Mouse (Mus musculus): ENCODE measurements around the gene Cbarp. TPM values are rescaled to one million over a fixed set of nuclear protein-coding genes. Genes with fewer than 3 reads are reported as not detected.

The Cbarp gene
- polyA plus RNA-seq, 1 experiment, result 3.8 TPM

DNA sequence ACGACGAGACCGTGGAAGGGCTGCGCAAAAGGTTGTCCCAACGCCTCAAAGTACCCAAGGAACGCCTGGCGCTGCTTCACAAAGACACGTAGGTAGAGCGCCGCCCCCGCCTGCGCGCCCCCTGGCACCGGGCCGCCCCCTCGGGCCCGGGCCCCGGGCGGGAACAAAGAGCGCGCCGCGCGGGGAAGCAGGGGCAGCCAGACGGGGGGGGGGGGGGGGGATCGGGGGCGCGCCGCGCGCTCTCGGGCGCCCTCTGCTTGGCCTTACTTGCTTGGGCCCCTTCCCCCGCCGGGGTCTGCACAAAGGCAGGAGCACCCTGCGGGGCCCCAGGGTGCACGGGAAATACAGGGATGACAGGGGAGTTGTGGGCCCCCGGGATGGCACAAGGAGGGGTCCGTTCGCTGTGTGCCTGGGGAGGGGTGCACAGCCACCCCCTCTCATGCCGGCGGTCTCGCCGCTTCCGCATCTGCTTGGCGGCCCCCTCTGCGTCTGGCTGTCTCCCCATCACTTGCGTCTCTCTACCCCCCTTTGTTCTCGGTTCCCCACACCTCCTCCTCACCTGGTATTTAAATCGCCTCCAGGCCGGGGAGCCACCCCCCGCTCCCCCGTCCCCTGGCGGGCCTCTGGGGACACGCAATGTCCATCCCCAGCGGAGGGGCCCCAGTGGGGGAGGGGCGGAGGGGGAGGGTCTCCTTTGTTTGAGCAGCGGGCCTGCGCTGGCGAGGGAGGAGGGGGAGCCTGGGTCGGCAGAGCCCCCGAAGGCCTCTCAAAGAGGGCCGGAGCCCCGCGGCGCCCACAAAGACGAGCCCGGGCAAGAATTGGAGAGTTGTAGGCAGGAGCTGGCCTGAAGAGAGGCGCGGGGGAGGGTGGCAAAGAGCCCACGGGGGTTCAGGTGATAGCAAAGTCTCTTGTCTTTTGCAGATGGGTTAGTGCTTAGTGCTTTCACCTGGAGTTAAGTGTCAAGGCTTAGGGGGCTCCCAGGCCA is 9.9 kb upstream of the Cbarp start:
- Histone ChIP-seq H3K4me3 (ENCODE audit: control insufficient read depth, low read depth, low read length) (peak overlapping the region; percentile 90), H3K36me3 (ENCODE audit: control insufficient read depth, insufficient read depth, low read length) (no peaks in the 10 kb centered on the region; the same call in 1 of the 2 replicates), H3K4me1 (ENCODE audit: control insufficient read depth, insufficient read depth, low read length) (peaks cover 44% of the 10 kb centered on the region), H3K27me3 (ENCODE audit: control insufficient read depth, insufficient read depth, low read length) (no peaks in the 10 kb centered on the region), H3K27ac (ENCODE audit: control insufficient read depth, insufficient read depth, low read depth, low read length) (peak overlapping the region; percentile 78)
- TF ChIP-seq POLR2A (IDR thresholded peaks at IDR 0.05; ENCODE audit: control insufficient read depth, low read depth, low read length) (no peak), CTCF (IDR thresholded peaks at IDR 0.05; ENCODE audit: control insufficient read depth, insufficient read depth, insufficient replicate concordance, low read depth, low read length) (no peak)

DNA sequence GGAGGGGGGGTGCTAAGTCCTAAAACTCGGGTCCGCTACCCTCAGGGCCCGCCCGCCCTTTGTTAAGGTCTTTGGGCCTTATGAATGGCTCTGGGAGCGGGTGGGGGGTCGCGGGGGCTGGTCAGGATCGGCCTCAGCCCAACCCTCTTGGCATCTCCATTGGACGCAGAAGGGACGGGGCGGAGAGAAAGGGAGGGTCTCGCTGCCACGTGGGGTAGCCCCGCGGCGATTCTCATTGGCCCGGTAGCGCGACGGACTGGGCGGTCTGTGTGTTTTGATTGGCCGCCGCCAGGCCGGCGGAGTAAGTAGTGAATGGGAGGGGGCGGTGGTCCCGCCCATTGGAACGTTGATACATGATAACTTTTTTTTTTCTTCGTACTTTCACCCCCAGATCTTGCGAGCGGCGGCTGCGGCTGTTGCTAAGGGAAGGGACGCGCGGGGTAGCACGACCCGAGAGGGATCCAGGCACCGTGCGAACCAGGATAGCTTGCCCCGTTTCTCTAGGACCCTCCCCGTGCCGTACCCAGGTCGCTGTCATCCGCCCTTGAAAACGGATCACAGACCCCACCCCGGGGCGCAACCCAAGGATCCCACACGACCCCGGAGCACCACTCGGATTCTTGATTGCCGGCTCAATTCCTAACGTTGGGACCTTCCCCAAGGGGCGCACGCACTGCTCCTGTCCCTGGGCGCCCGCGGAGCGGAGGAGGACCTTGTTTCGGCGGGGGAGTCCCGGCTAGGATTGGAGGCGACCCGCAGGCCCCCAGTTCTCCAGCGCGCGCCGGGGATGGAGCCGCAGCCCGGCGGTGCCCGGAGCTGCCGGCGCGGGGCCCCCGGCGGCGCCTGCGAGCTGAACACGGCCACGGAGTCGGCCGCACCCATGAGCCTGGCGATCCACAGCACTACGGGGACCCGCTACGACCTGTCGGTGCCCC is 8.9 kb upstream of the Cbarp start:
- H3K4me1 ChIP-seq (ENCODE audit: control insufficient read depth, insufficient read depth, low read length), result peaks cover 44% of the 10 kb centered on the region
- peak overlapping the region; percentile 89 for H3K27ac ChIP-seq (ENCODE audit: control insufficient read depth, insufficient read depth, low read depth, low read length)
- TF ChIP-seq CTCF (IDR thresholded peaks at IDR 0.05; ENCODE audit: control insufficient read depth, insufficient read depth, insufficient replicate concordance, low read depth, low read length), result no peak
- peaks cover 3% of the 10 kb centered on the region; the same call in 1 of the 2 replicates for H3K36me3 ChIP-seq (ENCODE audit: control insufficient read depth, insufficient read depth, low read length)
- H3K4me3 ChIP-seq (ENCODE audit: control insufficient read depth, low read depth, low read length), result peak overlapping the region; percentile 90
- H3K27me3 ChIP-seq (ENCODE audit: control insufficient read depth, insufficient read depth, low read length), result no peaks in the 10 kb centered on the region

DNA sequence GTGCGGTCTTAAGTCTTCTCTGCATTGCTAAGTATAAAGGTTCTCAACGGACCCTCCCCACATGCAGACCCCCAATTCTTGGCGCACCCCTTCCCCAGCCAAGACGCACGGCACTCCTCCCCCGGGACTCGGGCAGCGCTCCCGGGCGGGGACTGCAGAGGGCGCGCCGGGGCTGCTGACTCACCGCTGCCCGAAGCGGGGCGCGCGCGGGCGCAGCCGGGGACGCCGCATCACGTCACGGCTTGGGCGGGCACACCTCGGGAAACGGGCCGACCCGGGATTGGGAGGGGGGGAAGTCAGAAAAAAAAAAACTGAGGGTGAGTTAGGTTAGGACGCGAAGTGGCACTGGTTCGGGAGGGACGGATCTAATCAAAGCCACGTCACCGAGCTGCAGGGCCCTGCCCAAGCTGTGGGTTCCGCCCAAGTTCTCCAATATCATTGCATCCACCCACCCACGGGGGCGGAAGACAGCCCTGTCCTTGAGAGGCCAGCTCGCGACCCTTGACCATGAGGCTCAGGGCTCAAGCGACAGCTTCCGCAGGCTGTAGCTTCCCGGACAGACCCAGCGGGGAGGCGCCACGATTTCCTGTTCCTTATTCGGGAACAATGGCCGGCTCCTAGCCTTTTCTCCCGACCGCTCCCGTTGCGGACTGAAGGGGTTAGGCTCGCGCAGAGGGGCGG is 8.1 kb upstream of the Cbarp start:
- Histone ChIP-seq H3K27me3 (ENCODE audit: control insufficient read depth, insufficient read depth, low read length) (no peaks in the 10 kb centered on the region), H3K4me1 (ENCODE audit: control insufficient read depth, insufficient read depth, low read length) (peaks cover 44% of the 10 kb centered on the region), H3K36me3 (ENCODE audit: control insufficient read depth, insufficient read depth, low read length) (peaks cover 4% of the 10 kb centered on the region; the same call in 1 of the 2 replicates), H3K27ac (ENCODE audit: control insufficient read depth, insufficient read depth, low read depth, low read length) (peak overlapping the region; percentile 89), H3K4me3 (ENCODE audit: control insufficient read depth, low read depth, low read length) (peak overlapping the region; percentile 90)
- peak; percentile 42; the same call in 1 of the 2 replicates for TF ChIP-seq CTCF (IDR thresholded peaks at IDR 0.05; ENCODE audit: control insufficient read depth, insufficient read depth, insufficient replicate concordance, low read depth, low read length)
- TF ChIP-seq POLR2A (IDR thresholded peaks at IDR 0.05; ENCODE audit: control insufficient read depth, low read depth, low read length), result peak; percentile 16; the same call in 1 of the 2 replicates

- no peaks in the 10 kb centered on the region for H3K27me3 ChIP-seq (ENCODE audit: control insufficient read depth, insufficient read depth, low read length)
- H3K4me3 ChIP-seq (ENCODE audit: control insufficient read depth, low read depth, low read length), result peak within 1 kb of the TSS; percentile 90
- H3K4me1 ChIP-seq (ENCODE audit: control insufficient read depth, insufficient read depth, low read length), result peaks cover 45% of the 10 kb centered on the region
- TF ChIP-seq CTCF (IDR thresholded peaks at IDR 0.05; ENCODE audit: control insufficient read depth, insufficient read depth, insufficient replicate concordance, low read depth, low read length), result peak; percentile 20; the same call in 1 of the 2 replicates
- TF ChIP-seq POLR2A (IDR thresholded peaks at IDR 0.05; ENCODE audit: control insufficient read depth, low read depth, low read length), result peak; percentile 62
- peaks cover 4% of the 10 kb centered on the region; the same call in 1 of the 2 replicates for H3K36me3 ChIP-seq (ENCODE audit: control insufficient read depth, insufficient read depth, low read length)
- peak within 1 kb of the TSS; percentile 89 for H3K27ac ChIP-seq (ENCODE audit: control insufficient read depth, insufficient read depth, low read depth, low read length)
Measured at GRCm38 (mm10) chr10:80147719-80148601, 7.3 kb upstream of the Cbarp start, which contains the start of gene Midn. Gene Midn, plus strand, starts transcription at chr10:80148272.

DNA sequence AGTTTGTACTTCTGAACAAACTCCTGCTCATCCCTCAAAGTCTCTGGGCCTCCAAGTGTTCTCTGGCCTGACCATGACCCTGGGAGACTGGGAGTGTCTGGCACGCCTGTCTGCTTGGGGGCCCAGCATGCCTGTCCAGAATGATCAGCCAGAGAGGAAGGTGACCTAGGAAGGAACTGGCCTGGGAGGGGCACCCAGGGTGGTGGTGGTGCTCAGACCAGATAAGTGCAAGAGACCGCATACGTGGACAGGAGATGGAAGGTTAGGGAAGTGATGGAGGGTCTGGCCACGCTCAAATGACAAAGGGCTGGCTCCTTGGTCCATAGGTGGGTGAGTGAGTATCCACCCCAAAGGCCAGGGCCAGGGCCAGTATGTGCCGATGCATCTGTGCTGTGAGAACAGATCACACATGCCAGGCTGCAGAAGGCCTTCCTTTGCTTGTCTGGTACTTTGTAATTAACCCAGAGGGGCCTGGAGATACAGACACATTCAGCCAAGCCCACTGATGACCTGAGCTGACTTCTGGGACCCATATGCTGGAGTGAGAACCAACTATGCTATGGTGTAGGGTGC is 6.6 kb upstream of the Cbarp start:
- Histone ChIP-seq H3K27ac (ENCODE audit: control insufficient read depth, insufficient read depth, low read depth, low read length) (peak overlapping the region; percentile 72), H3K4me1 (ENCODE audit: control insufficient read depth, insufficient read depth, low read length) (peaks cover 47% of the 10 kb centered on the region), H3K27me3 (ENCODE audit: control insufficient read depth, insufficient read depth, low read length) (no peaks in the 10 kb centered on the region), H3K36me3 (ENCODE audit: control insufficient read depth, insufficient read depth, low read length) (peaks cover 4% of the 10 kb centered on the region; the same call in 1 of the 2 replicates), H3K4me3 (ENCODE audit: control insufficient read depth, low read depth, low read length) (peak overlapping the region; percentile 90)
- no peak for TF ChIP-seq POLR2A (IDR thresholded peaks at IDR 0.05; ENCODE audit: control insufficient read depth, low read depth, low read length)
- no peak for TF ChIP-seq CTCF (IDR thresholded peaks at IDR 0.05; ENCODE audit: control insufficient read depth, insufficient read depth, insufficient replicate concordance, low read depth, low read length)

Measured in testis, adult 2 months (tissue).